Mouse (Mus musculus) adrenal gland, adult 2 months (tissue): ENCODE measurements at regions not wholly inside any gene's neighbourhood (a gene's known extent, or its start where the extent isn't known, plus 50 kb on each side); places are given as distances from the start of the nearest gene placed in this dataset.

Experiments used
- DNase-seq: peaks from one replicate; pipeline ENCODE4 v3.0.0; 2021

GRCm38 (mm10) chr12:35314035-35314434 is 220.8 kb downstream of the Ahr start:
- DNase-seq: no peak

GRCm38 (mm10) chr12:35313191-35313925 is 221.5 kb downstream of the Ahr start:
- peak; percentile 35 for DNase-seq

GRCm38 (mm10) chr12:35308537-35308936 is 226.3 kb downstream of the Ahr start:
- no peak for DNase-seq

- DNase-seq: no peak
Measured at GRCm38 (mm10) chr12:35303764-35304717, 230.8 kb downstream of the Ahr start.

- DNase-seq: no peak
Measured at GRCm38 (mm10) chr12:35303188-35303587, 231.7 kb downstream of the Ahr start.

GRCm38 (mm10) chr12:35294668-35295067 is 240.2 kb downstream of the Ahr start:
- peak; percentile 44 for DNase-seq

- DNase-seq: no peak
Measured at GRCm38 (mm10) chr12:35293566-35293965, 241.3 kb downstream of the Ahr start.

GRCm38 (mm10) chr12:35291941-35292341 is 242.9 kb downstream of the Ahr start:
- peak; percentile 84 for DNase-seq

- DNase-seq: peak; percentile 35
Measured at GRCm38 (mm10) chr12:35287974-35288373, 241.0 kb downstream of the Snx13 start.

- DNase-seq: no peak
Measured at GRCm38 (mm10) chr12:35287570-35287969, 240.6 kb downstream of the Snx13 start.

- DNase-seq: no peak
Measured at GRCm38 (mm10) chr12:35286974-35287553, 240.1 kb downstream of the Snx13 start.

GRCm38 (mm10) chr12:35284345-35284744 is 237.4 kb downstream of the Snx13 start:
- peak; percentile 21 for DNase-seq

- peak; percentile 73 for DNase-seq
Measured at GRCm38 (mm10) chr12:35283925-35284324, 236.9 kb downstream of the Snx13 start.

GRCm38 (mm10) chr12:35283407-35283806 is 236.4 kb downstream of the Snx13 start:
- no peak for DNase-seq

GRCm38 (mm10) chr12:35269465-35269864 is 222.5 kb downstream of the Snx13 start:
- DNase-seq: no peak

- no peak for DNase-seq
Measured at GRCm38 (mm10) chr12:35268006-35268405, 221.0 kb downstream of the Snx13 start.

- DNase-seq: no peak
Measured at GRCm38 (mm10) chr12:35267023-35267654, 220.2 kb downstream of the Snx13 start.

GRCm38 (mm10) chr12:35259781-35260180 is 212.8 kb downstream of the Snx13 start:
- DNase-seq: no peak

GRCm38 (mm10) chr12:35255723-35256401 is 208.9 kb downstream of the Snx13 start:
- DNase-seq: no peak

GRCm38 (mm10) chr12:35248476-35248875 is 201.5 kb downstream of the Snx13 start:
- DNase-seq: no peak

- DNase-seq: no peak
Measured at GRCm38 (mm10) chr12:35246226-35247014, 199.4 kb downstream of the Snx13 start.
